Mouse (Mus musculus) MEL (cell line): ENCODE measurements around the gene Paqr4. TPM values are rescaled to one million over a fixed set of nuclear protein-coding genes. Genes with fewer than 3 reads are reported as not detected.

Experiments used
- DNase-seq: peaks from one replicate; pipeline ENCODE4 v3.0.0; 2011; ENCODE audit warnings: low read depth, low spot score
- H3K27ac ChIP-seq: 2 replicates; pipeline ENCODE4 v1.5.1; 2012; ENCODE audit warnings: low read depth, mild to moderate bottlenecking, control low read depth, low read length, moderate library complexity; ENCODE audit not compliant: control insufficient read depth
- H3K27me3 ChIP-seq, 2 experiments: fragments of 150-350 bp in 1 of 2; sonication (generic) in 1 of 2; 2 replicates each; pipeline ENCODE4 v1.6.1; 2012; ENCODE audit warnings: low read length in 2 of 2, mild to moderate bottlenecking in 2 of 2, improper control_type of control experiment in 1 of 2, moderate library complexity in 1 of 2; ENCODE audit not compliant: insufficient read depth in 2 of 2, control insufficient read depth in 1 of 2
- H3K36me3 ChIP-seq, 2 experiments: 2 replicates each; pipeline ENCODE4 v1.6.1; 2012 to 2014; ENCODE audit warnings: low read length in 2 of 2, improper control_type of control experiment in 1 of 2, inconsistent platforms in 1 of 2, mild to moderate bottlenecking in 1 of 2; ENCODE audit not compliant: insufficient read depth in 2 of 2, control insufficient read depth in 1 of 2
- H3K4me1 ChIP-seq, 2 experiments: fragments of 150-350 bp in 1 of 2; sonication (generic) in 1 of 2; 2 replicates each; pipeline ENCODE4 v1.6.1; 2012; ENCODE audit warnings: low read length in 2 of 2, improper control_type of control experiment in 1 of 2, mild to moderate bottlenecking in 1 of 2; ENCODE audit not compliant: insufficient read depth in 2 of 2, control insufficient read depth in 1 of 2
- H3K4me3 ChIP-seq, 2 experiments: fragments of 150-350 bp in 1 of 2; sonication (generic) in 1 of 2; 2 replicates each; pipeline ENCODE4 v1.5.1; 2012; ENCODE audit warnings: low read depth in 2 of 2, low read length in 2 of 2, mild to moderate bottlenecking in 2 of 2, moderate library complexity in 2 of 2, control low read depth in 1 of 2, improper control_type of control experiment in 1 of 2; ENCODE audit not compliant: control insufficient read depth in 1 of 2, insufficient read depth in 1 of 2
- H3K79me2 ChIP-seq: 2 replicates; pipeline ENCODE4 v1.6.1; 2012; ENCODE audit warnings: mild to moderate bottlenecking, low read length, moderate library complexity; ENCODE audit not compliant: control insufficient read depth, poor library complexity, insufficient read depth
- H3K9ac ChIP-seq: 2 replicates; pipeline ENCODE4 v1.6.1; 2012; ENCODE audit warnings: low read depth, mild to moderate bottlenecking, control low read depth, low read length, moderate library complexity; ENCODE audit not compliant: control insufficient read depth, poor library complexity, severe bottlenecking
- H3K9me3 ChIP-seq: fragments of 150-350 bp; sonication (generic); replicated peaks from 2 replicates; pipeline ENCODE4 v1.6.1; 2012; ENCODE audit warnings: mild to moderate bottlenecking, low read length, improper control_type of control experiment, moderate library complexity; ENCODE audit not compliant: insufficient read depth
- BHLHE40 ChIP-seq: IDR thresholded peaks from 2 replicates; pipeline ENCODE4 v1.6.1; 2012; ENCODE audit warnings: low read depth, mild to moderate bottlenecking, inconsistent platforms, low read length, improper control_type of control experiment, borderline replicate concordance
- CHD1 ChIP-seq: IDR thresholded peaks from 2 replicates; pipeline ENCODE4 v1.6.1; 2012; ENCODE audit warnings: low read depth, mild to moderate bottlenecking, inconsistent platforms, low read length, improper control_type of control experiment
- ETS1 ChIP-seq: IDR thresholded peaks from 2 replicates; pipeline ENCODE4 v1.6.1; 2012; ENCODE audit warnings: low read depth, mild to moderate bottlenecking, inconsistent platforms, low read length, improper control_type of control experiment, moderate library complexity
- GABPA ChIP-seq: IDR thresholded peaks from 2 replicates; pipeline ENCODE4 v1.6.1; 2012; ENCODE audit warnings: low read depth, mild to moderate bottlenecking, inconsistent platforms, low read length, improper control_type of control experiment, moderate library complexity
- HCFC1 ChIP-seq: IDR thresholded peaks from 2 replicates; pipeline ENCODE4 v1.6.1; 2012; ENCODE audit warnings: low read depth, mild to moderate bottlenecking, inconsistent platforms, low read length, improper control_type of control experiment, moderate library complexity
- KAT2A ChIP-seq: conservative IDR thresholded peaks from 2 replicates; pipeline ENCODE4 v1.6.1; 2012; ENCODE audit warnings: low read depth, low read length, improper control_type of control experiment, inconsistent platforms
- MAFK ChIP-seq: IDR thresholded peaks from 2 replicates; pipeline ENCODE4 v1.6.1; 2011; ENCODE audit warnings: low read depth, mild to moderate bottlenecking, low read length, improper control_type of control experiment, borderline replicate concordance
- MAX ChIP-seq: IDR thresholded peaks from 2 replicates; pipeline ENCODE4 v1.6.1; 2011; ENCODE audit warnings: low read length, improper control_type of control experiment
- MEF2A ChIP-seq: IDR thresholded peaks from 2 replicates; pipeline ENCODE4 v1.6.1; 2014; ENCODE audit warnings: low read depth, mild to moderate bottlenecking, inconsistent platforms, low read length, improper control_type of control experiment; ENCODE audit not compliant: poor library complexity, insufficient replicate concordance, severe bottlenecking; ENCODE audit errors: extremely low read depth
- NELFE ChIP-seq: IDR thresholded peaks from 2 replicates; pipeline ENCODE4 v1.6.1; 2011; ENCODE audit warnings: low read depth, low read length, improper control_type of control experiment
- POLR2A ChIP-seq, 2 experiments: IDR thresholded peaks; 2 replicates each; pipeline ENCODE4 v1.6.1; 2011 to 2012; ENCODE audit warnings: low read length in 2 of 2, mild to moderate bottlenecking in 2 of 2, control low read depth in 1 of 2, improper control_type of control experiment in 1 of 2, low read depth in 1 of 2, moderate library complexity in 1 of 2; ENCODE audit not compliant: control insufficient read depth in 1 of 2, insufficient read depth in 1 of 2, poor library complexity in 1 of 2
- POLR2AphosphoS5 ChIP-seq: IDR thresholded peaks from 2 replicates; pipeline ENCODE4 v1.6.1; 2012; ENCODE audit warnings: low read depth, borderline replicate concordance, mild to moderate bottlenecking, inconsistent platforms, low read length, moderate library complexity, mixed read lengths
- SIN3A ChIP-seq: IDR thresholded peaks from 2 replicates; pipeline ENCODE4 v1.6.1; 2012; ENCODE audit warnings: low read length, improper control_type of control experiment, inconsistent platforms
- TAL1 ChIP-seq: IDR thresholded peaks from 2 replicates; pipeline ENCODE4 v1.6.1; 2012; ENCODE audit warnings: mild to moderate bottlenecking, inconsistent platforms, low read length, moderate library complexity, mixed read lengths
- TBP ChIP-seq: IDR thresholded peaks from 2 replicates; pipeline ENCODE4 v1.8.0; 2011; ENCODE audit warnings: low read depth, low read length, improper control_type of control experiment
- USF1 ChIP-seq: IDR thresholded peaks from 2 replicates; pipeline ENCODE4 v1.6.1; 2014; ENCODE audit warnings: low read depth, mild to moderate bottlenecking, inconsistent platforms, low read length, improper control_type of control experiment, moderate library complexity
- ZMIZ1 ChIP-seq: IDR thresholded peaks from 2 replicates; pipeline ENCODE4 v1.6.1; 2012; ENCODE audit warnings: low read depth, mild to moderate bottlenecking, inconsistent platforms, low read length, improper control_type of control experiment, moderate library complexity
- polyA plus RNA-seq, 2 experiments: library from polyadenylated mRNA; stranded (reverse) in 1 of 2; unstranded in 1 of 2; fragments of >175 nt in 1 of 2; fragments of >200 nt in 1 of 2; gene quantifications; 2 replicates each; pipeline versions ENCODE4 v1.2.1 to v1.2.4; 2012; ENCODE audit warnings: low replicate concordance in 2 of 2, low read depth in 1 of 2; ENCODE audit not compliant: insufficient read length in 2 of 2, insufficient read depth in 1 of 2, missing spikeins in 1 of 2
- total RNA-seq: library from RNA; depleted of rRNA; stranded (reverse); fragments of 300-350 nt; gene quantifications from 2 replicates; pipeline ENCODE4 v1.2.3, GENCODE M21; 2012

Gene Paqr4
- total and polyA plus RNA-seq, 3 experiments = 6.5 to 10.7 TPM; not detected in 1

- H3K79me2 ChIP-seq = no peaks in the 10 kb centered on the region
- TF ChIP-seq HCFC1 = no peak
- TF ChIP-seq ETS1 = no peak
- no peak for TF ChIP-seq TAL1
- TF ChIP-seq USF1 = no peak
- no peak for TF ChIP-seq SIN3A
- no peak for TF ChIP-seq ZMIZ1
- no peak for TF ChIP-seq BHLHE40
- TF ChIP-seq TBP = no peak
- no peak for TF ChIP-seq MAX
- TF ChIP-seq POLR2A (IDR thresholded peaks at IDR 0.05; ENCODE audit: control insufficient read depth in 1 of 2, insufficient read depth in 1 of 2, low read depth in 1 of 2, low read length in 2 of 2, poor library complexity in 1 of 2) = no peak
- TF ChIP-seq NELFE = no peak
- TF ChIP-seq GABPA = no peak
- TF ChIP-seq CHD1 = no peak
- no peak for TF ChIP-seq POLR2AphosphoS5
- no peak for TF ChIP-seq KAT2A
- TF ChIP-seq MEF2A = no peak
- no peak for TF ChIP-seq MAFK
- TF ChIP-seq, all 39 proteins: peak for 0
- Histone ChIP-seq H3K9ac (no peak overlapping the region), H3K27ac (no peak overlapping the region), H3K4me3 (no peak overlapping the region), H3K9me3 (no peaks in the 10 kb centered on the region), H3K36me3 (peaks cover 0 to 2% of the 10 kb centered on the region in 2 experiments; a peak in 1 of 4 replicates), H3K4me1 (no peaks in the 10 kb centered on the region; a peak in 1 of 4 replicates), H3K27me3 (no peaks in the 10 kb centered on the region; a peak in 2 of 4 replicates)
- no peak for DNase-seq
Measured at GRCm38 (mm10) chr17:23783352-23783751, 42.7 kb upstream of the Paqr4 start.

GRCm38 (mm10) chr17:23778447-23778846, 37.8 kb upstream of the Paqr4 start:
- no peaks in the 10 kb centered on the region; a peak in 2 of 4 replicates for H3K27me3 ChIP-seq

More at GRCm38 (mm10) chr17:23778447-23778846, 37.8 kb upstream of the Paqr4 start:
- no peak overlapping the region for H3K9ac ChIP-seq
- H3K4me1 ChIP-seq = no peaks in the 10 kb centered on the region
- no peaks in the 10 kb centered on the region for H3K79me2 ChIP-seq
- H3K27ac ChIP-seq = no peak overlapping the region
- no peak for TF ChIP-seq BHLHE40
- TF ChIP-seq GABPA = no peak
- no peak for TF ChIP-seq ETS1
- no peak for TF ChIP-seq SIN3A
- TF ChIP-seq POLR2AphosphoS5 = no peak
- no peak for TF ChIP-seq HCFC1
- H3K4me3 ChIP-seq = no peak overlapping the region
- H3K36me3 ChIP-seq = no peaks in the 10 kb centered on the region
- DNase-seq = no peak
- no peaks in the 10 kb centered on the region for H3K9me3 ChIP-seq
